Mouse (Mus musculus) ES-Bruce4 (cell line): ENCODE measurements at regions not wholly inside any gene's neighbourhood (a gene's known extent, or its start where the extent isn't known, plus 50 kb on each side); places are given as distances from the start of the nearest gene placed in this dataset.

Experiments used
- H3K27ac ChIP-seq: 2 replicates; pipeline ENCODE4 v1.5.1; 2012; ENCODE audit warnings: low read length, inconsistent platforms; ENCODE audit not compliant: insufficient read depth
- H3K27me3 ChIP-seq: 2 replicates; pipeline ENCODE4 v1.6.1; 2012; ENCODE audit warnings: mild to moderate bottlenecking, low read length, inconsistent platforms; ENCODE audit not compliant: control insufficient read depth, poor library complexity, insufficient read depth, severe bottlenecking
- H3K36me3 ChIP-seq: 2 replicates; pipeline ENCODE4 v1.6.1; 2012; ENCODE audit warnings: inconsistent platforms, mild to moderate bottlenecking, low read length, moderate library complexity; ENCODE audit not compliant: control insufficient read depth, poor library complexity, insufficient read depth, severe bottlenecking
- H3K4me1 ChIP-seq: one replicate; pipeline ENCODE4 v1.8.1; 2011; ENCODE audit warnings: low read length; ENCODE audit not compliant: control insufficient read depth, insufficient read depth
- H3K4me3 ChIP-seq: 2 replicates; pipeline ENCODE4 v1.5.1; 2011; ENCODE audit warnings: low read depth, mild to moderate bottlenecking, low read length
- H3K9ac ChIP-seq: 2 replicates; pipeline ENCODE4 v1.6.1; 2012; ENCODE audit warnings: low read depth, mild to moderate bottlenecking, inconsistent platforms; ENCODE audit not compliant: poor library complexity, severe bottlenecking
- H3K9me3 ChIP-seq: replicated peaks from 2 replicates; pipeline ENCODE4 v1.6.1; 2012; ENCODE audit warnings: mild to moderate bottlenecking, low read length, inconsistent platforms; ENCODE audit not compliant: control insufficient read depth, poor library complexity, insufficient read depth, severe bottlenecking
- CTCF ChIP-seq: IDR thresholded peaks from one replicate; pipeline ENCODE4 v1.8.1; 2011; ENCODE audit warnings: low read depth, low read length
- EP300 ChIP-seq: IDR thresholded peaks from 2 replicates; pipeline ENCODE4 v1.6.1; 2011; ENCODE audit warnings: low read depth, low read length; ENCODE audit not compliant: insufficient read depth
- POLR2A ChIP-seq: IDR thresholded peaks from one replicate; pipeline ENCODE4 v1.8.1; 2011; ENCODE audit warnings: low read length; ENCODE audit not compliant: insufficient read depth

- H3K9ac ChIP-seq = no peak overlapping the region
- H3K27ac ChIP-seq = no peak overlapping the region
- H3K36me3 ChIP-seq = no peaks in the 10 kb centered on the region
- TF ChIP-seq EP300 (no peak), POLR2A (no peak), CTCF (no peak)
- no peaks in the 10 kb centered on the region for H3K9me3 ChIP-seq
- no peaks in the 10 kb centered on the region for H3K27me3 ChIP-seq
- H3K4me1 ChIP-seq = peaks cover 6% of the 10 kb centered on the region
- no peak overlapping the region for H3K4me3 ChIP-seq
Observed at GRCm38 (mm10) chr19:6668545-6668944, 125.7 kb upstream of the Slc22a12 start.

- Histone ChIP-seq H3K27ac (no peak overlapping the region), H3K9me3 (no peaks in the 10 kb centered on the region), H3K4me3 (no peak overlapping the region), H3K36me3 (no peaks in the 10 kb centered on the region), H3K9ac (no peak overlapping the region), H3K27me3 (no peaks in the 10 kb centered on the region), H3K4me1 (peaks cover 6% of the 10 kb centered on the region)
- TF ChIP-seq EP300 = no peak
- no peak for TF ChIP-seq POLR2A
- no peak for TF ChIP-seq CTCF
Observed at GRCm38 (mm10) chr19:6666187-6666722, 123.4 kb upstream of the Slc22a12 start.

GRCm38 (mm10) chr19:6665264-6666054 is 122.6 kb upstream of the Slc22a12 start:
- no peaks in the 10 kb centered on the region for H3K27me3 ChIP-seq
- H3K9me3 ChIP-seq = no peaks in the 10 kb centered on the region
- no peaks in the 10 kb centered on the region for H3K36me3 ChIP-seq
- TF ChIP-seq POLR2A (no peak), CTCF (no peak), EP300 (no peak)
- peaks cover 4% of the 10 kb centered on the region for H3K4me1 ChIP-seq
- no peak overlapping the region for H3K4me3 ChIP-seq
- no peak overlapping the region for H3K9ac ChIP-seq
- no peak overlapping the region for H3K27ac ChIP-seq

GRCm38 (mm10) chr19:6664311-6664952 is 121.6 kb upstream of the Slc22a12 start:
- H3K4me3 ChIP-seq = no peak overlapping the region
- TF ChIP-seq CTCF (no peak), POLR2A (no peak), EP300 (no peak)
- H3K9ac ChIP-seq = no peak overlapping the region
- no peaks in the 10 kb centered on the region for H3K36me3 ChIP-seq
- H3K9me3 ChIP-seq = no peaks in the 10 kb centered on the region
- no peaks in the 10 kb centered on the region for H3K27me3 ChIP-seq
- H3K27ac ChIP-seq = no peak overlapping the region
- peaks cover 2% of the 10 kb centered on the region for H3K4me1 ChIP-seq

- Histone ChIP-seq H3K4me3 (no peak overlapping the region; the same call in 1 of the 2 replicates), H3K4me1 (no peaks in the 10 kb centered on the region), H3K27me3 (no peaks in the 10 kb centered on the region), H3K9me3 (no peaks in the 10 kb centered on the region), H3K36me3 (no peaks in the 10 kb centered on the region), H3K27ac (no peak overlapping the region), H3K9ac (no peak overlapping the region)
- TF ChIP-seq CTCF (peak; percentile 99), POLR2A (no peak), EP300 (peak; percentile 21; the same call in 1 of the 2 replicates)
Observed at GRCm38 (mm10) chr19:6663391-6663790, 120.6 kb upstream of the Slc22a12 start.
